Mouse (Mus musculus) lung, postnatal 0 days (tissue): ENCODE results near the gene Tbcel.

Source experiments
- CTCF ChIP-seq: IDR thresholded peaks from 2 replicates; pipeline ENCODE4 v1.5.1; 2016; ENCODE audit warnings: antibody characterized with exemption, mild to moderate bottlenecking
- EP300 ChIP-seq: IDR thresholded peaks from 2 replicates; pipeline ENCODE4 v1.6.1; 2016; ENCODE audit warnings: antibody characterized with exemption, mild to moderate bottlenecking, control low read depth

DNA sequence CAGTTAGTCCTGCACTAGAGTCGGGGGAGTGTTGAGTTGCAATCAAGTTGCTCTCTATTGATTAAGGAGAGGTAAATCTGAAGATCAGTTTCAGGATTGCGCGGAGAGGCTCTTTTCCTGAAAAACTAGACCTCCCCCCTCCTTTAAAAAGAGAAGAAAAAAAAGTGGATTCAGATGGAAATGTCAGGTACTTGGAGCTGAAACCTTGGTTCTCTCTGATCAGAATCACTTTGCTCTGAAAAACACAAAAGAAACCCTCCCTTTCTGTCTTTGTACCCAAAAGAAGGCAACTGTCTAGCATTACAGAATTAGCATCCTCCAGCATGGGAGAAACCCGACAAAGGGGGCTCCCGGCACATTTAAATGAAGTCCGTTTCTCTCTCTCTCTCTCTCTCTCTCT lies 107.8 kb downstream of the Tbcel start, which contains the start of gene Tecta:
- TF ChIP-seq EP300 = no peak
- TF ChIP-seq CTCF = no peak
